Mouse (Mus musculus) limb, embryonic 11.5 days (tissue): ENCODE measurements around the gene Mettl21a. TPM values are rescaled to one million over a fixed set of nuclear protein-coding genes. Genes with fewer than 3 reads are reported as not detected.

Source experiments
- ATAC-seq: fragments of 200-750 bp; cut with Nextera tagmentation; 2 replicates; pipeline ENCODE4 v1.8.0; 2017; ENCODE audit warnings: low read depth; ENCODE audit not compliant: insufficient number of reproducible peaks, low FRiP score, low TSS enrichment
- DNase-seq: peaks from one replicate; pipeline ENCODE4 v3.0.0-alpha.2; 2015; ENCODE audit warnings: low spot score
- H3K27ac ChIP-seq: fragments of 300-500 bp; sonication (generic); replicated peaks from 2 replicates; pipeline ENCODE4 v1.5.1; 2014; ENCODE audit warnings: low read depth, mild to moderate bottlenecking, low read length
- H3K27me3 ChIP-seq: fragments of 300-500 bp; sonication (generic); 2 replicates; pipeline ENCODE4 v1.6.1; 2014; ENCODE audit warnings: mild to moderate bottlenecking, low read length, mixed read lengths; ENCODE audit not compliant: control insufficient read depth, insufficient read depth
- H3K36me3 ChIP-seq: fragments of 300-500 bp; sonication (generic); 2 replicates; pipeline ENCODE4 v1.6.1; 2014; ENCODE audit warnings: mild to moderate bottlenecking, low read length, moderate library complexity, mixed read lengths; ENCODE audit not compliant: control insufficient read depth, insufficient read depth
- H3K4me1 ChIP-seq: fragments of 300-500 bp; sonication (generic); 2 replicates; pipeline ENCODE4 v1.6.1; 2014; ENCODE audit warnings: low read length, mixed read lengths; ENCODE audit not compliant: control insufficient read depth, insufficient read depth
- H3K4me2 ChIP-seq: fragments of 300-500 bp; sonication (generic); 2 replicates; pipeline ENCODE4 v1.6.1; 2014; ENCODE audit warnings: low read depth, mild to moderate bottlenecking, moderate library complexity; ENCODE audit not compliant: severe bottlenecking
- H3K4me3 ChIP-seq: fragments of 300-500 bp; sonication (generic); 2 replicates; pipeline ENCODE4 v1.5.1; 2014; ENCODE audit warnings: low read depth, low read length
- H3K9ac ChIP-seq: fragments of 300-500 bp; sonication (generic); 2 replicates; pipeline ENCODE4 v1.6.1; 2014; ENCODE audit warnings: mild to moderate bottlenecking, low read length
- H3K9me3 ChIP-seq: fragments of 300-500 bp; sonication (generic); 2 replicates; pipeline ENCODE4 v1.6.1; 2016; ENCODE audit warnings: low read length; ENCODE audit not compliant: control insufficient read depth
- WGBS: fragments of 180-500 bp; shearing (Covaris S2); extraction: QIAGEN DNeasy Blood & Tissue Kit; methylation state at CpG from one replicate; pipeline ENCODE4 v1.1.7; 2014; 5-methylcytosine and 5-hydroxymethylcytosine counted together
- polyA plus RNA-seq: library from polyadenylated mRNA; unstranded; fragments of >200 nt; fragmentation: Nextera tagmentation; extraction: Ambion mirVana; gene quantifications from 2 replicates; pipeline ENCODE4 v1.2.1, GENCODE M21; 2014

Gene Mettl21a
- polyA plus RNA-seq, 1 experiment from 2014 or later, result 22.4 TPM

DNA sequence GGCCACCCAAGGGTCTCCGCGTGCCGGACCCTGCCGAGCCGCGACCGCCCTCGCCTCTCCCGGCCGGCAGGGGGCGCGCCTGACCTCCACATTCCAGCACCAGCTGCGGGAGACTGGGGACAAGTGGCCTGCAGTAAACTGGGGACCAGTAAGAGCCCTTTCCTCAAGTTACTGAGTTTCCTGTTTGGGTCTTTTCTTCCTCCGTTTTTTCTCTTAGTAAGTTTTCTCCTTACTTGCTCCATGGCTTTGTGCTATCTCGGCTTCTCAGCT, 608 bp upstream of the Mettl21a start:
- WGBS, result under 1% methylated on average over 15 of the region's 15 CpGs
- ATAC-seq, result peak; percentile 84

DNA sequence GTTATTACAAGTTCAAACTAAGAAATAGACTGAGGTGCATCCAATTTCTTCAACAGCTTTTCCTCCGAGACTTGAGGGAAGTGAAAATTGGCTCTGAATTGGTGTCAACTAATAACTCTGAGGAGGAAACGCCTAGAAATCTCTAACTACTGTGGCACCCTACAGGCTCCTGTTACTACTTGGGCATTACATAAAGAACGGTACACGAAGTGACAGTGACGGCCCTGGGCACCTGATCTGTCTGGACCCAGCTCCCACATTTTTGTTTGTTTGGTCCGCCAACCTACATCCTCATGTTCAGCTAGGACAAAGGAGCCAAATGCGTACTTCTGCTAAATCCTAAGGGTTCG, 536 bp downstream of the Mettl21a start:
- no peaks in the 10 kb centered on the region for H3K9me3 ChIP-seq
- peaks cover 6% of the 10 kb centered on the region; the same call in 1 of the 2 replicates for H3K4me1 ChIP-seq
- H3K27me3 ChIP-seq, result no peaks in the 10 kb centered on the region
- 7% methylated on average over 8 of the region's 8 CpGs for WGBS
- H3K36me3 ChIP-seq, result no peaks in the 10 kb centered on the region; the same call in 1 of the 2 replicates
- DNase-seq (no peak), ATAC-seq (no peak)
- peak overlapping the region; percentile 47 for H3K4me2 ChIP-seq
- H3K27ac ChIP-seq, result no peak overlapping the region; the same call in 1 of the 2 replicates
- peak overlapping the region; percentile 92 for H3K9ac ChIP-seq
- H3K4me3 ChIP-seq, result peak overlapping the region; percentile 68

More for the DNA sequence above, 608 bp upstream of the Mettl21a start:
- Histone ChIP-seq H3K36me3 (no peaks in the 10 kb centered on the region), H3K4me3 (peak overlapping the region; percentile 68), H3K9ac (peak overlapping the region; percentile 92), H3K4me2 (peak overlapping the region; percentile 47), H3K4me1 (peaks cover 6% of the 10 kb centered on the region; the same call in 1 of the 2 replicates), H3K27me3 (no peaks in the 10 kb centered on the region), H3K27ac (peak overlapping the region; percentile 93), H3K9me3 (no peaks in the 10 kb centered on the region)
- peak; percentile 96 for DNase-seq

DNA sequence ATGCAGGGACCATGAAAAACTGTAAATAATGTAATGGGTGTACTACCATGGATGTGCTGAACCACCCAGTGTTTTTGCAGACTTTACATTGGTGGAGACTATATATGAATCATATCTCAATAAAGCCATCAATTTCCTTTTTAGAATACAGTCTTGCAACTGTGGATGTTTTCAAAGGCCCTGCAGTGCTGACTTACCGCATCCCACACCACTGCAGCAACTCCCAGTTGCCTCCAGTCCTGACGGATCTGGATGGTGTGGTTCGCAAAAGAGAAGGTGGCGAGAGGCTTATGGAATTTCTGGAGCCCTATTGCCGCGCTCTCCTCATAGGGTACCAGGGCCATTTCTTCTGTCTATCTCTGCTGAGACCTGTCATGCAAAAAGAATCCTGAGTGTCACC, 966 bp downstream of the Mettl21a start:
- WGBS, result 84% methylated on average over 6 of the region's 6 CpGs
- Histone ChIP-seq H3K27ac (no peak overlapping the region), H3K4me3 (peak overlapping the region; percentile 68; the same call in 1 of the 2 replicates), H3K36me3 (no peaks in the 10 kb centered on the region; the same call in 1 of the 2 replicates), H3K9ac (peak overlapping the region; percentile 92), H3K4me1 (peaks cover 6% of the 10 kb centered on the region; the same call in 1 of the 2 replicates), H3K27me3 (no peaks in the 10 kb centered on the region), H3K9me3 (no peaks in the 10 kb centered on the region), H3K4me2 (peak overlapping the region; percentile 47)
- no peak for DNase-seq
- ATAC-seq, result no peak

DNA sequence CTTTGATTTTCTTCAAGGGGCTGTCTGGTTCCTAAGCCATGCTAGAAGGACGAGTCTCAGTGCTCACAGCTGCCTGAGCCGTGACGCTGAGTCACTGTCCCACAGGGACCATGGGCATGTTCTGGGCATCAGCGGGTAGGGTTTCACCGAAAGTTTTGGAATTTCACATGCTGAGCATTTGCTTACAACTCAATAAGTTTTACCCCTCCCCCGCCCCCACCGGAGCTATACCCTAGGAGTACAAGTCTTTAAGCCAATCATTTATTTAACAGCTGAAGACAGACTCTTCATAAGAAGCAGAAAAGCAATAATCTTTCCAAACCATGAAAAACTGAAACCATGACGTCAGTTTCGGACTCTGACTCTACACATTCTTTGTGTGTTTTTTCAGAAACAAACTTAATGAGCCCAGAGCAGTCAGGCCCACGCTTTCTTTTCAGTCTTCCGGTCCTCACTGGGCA, 1.5 kb downstream of the Mettl21a start:
- H3K9ac ChIP-seq, result no peak overlapping the region
- 84% methylated on average over 11 of the region's 11 CpGs for WGBS

DNA sequence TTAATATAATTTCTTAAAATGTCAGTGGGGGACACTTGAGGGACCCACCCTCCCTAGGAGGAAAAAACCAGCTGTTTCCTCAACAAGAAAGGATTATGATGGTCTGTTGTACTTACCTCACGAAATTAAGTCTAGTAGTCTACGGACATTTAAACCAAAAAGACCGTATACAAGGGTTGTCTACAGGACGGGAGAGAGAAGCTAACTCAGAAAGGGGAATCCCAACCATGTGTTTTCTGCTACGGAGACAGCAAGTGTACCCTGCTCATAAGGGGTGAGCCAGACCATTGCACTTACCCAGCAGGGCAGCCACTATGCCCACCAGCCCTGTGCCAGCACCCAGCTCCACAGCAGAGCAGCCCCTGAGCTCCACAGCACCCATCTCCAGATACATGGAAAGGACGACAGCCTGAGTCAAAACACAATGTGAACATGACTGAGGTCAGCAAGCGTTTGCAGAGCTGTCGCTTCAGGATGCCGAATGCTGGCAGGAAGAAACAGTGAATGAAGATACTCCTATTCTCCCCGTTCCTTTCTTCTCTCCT, 2.2 kb downstream of the Mettl21a start:
- Histone ChIP-seq H3K9ac (no peak overlapping the region), H3K27ac (no peak overlapping the region), H3K36me3 (no peaks in the 10 kb centered on the region; the same call in 1 of the 2 replicates), H3K27me3 (no peaks in the 10 kb centered on the region), H3K4me3 (no peak overlapping the region), H3K9me3 (no peaks in the 10 kb centered on the region), H3K4me2 (no peak overlapping the region), H3K4me1 (peaks cover 6% of the 10 kb centered on the region; the same call in 1 of the 2 replicates)
- DNase-seq (no peak), ATAC-seq (no peak)
- 87% methylated on average over 10 of the region's 10 CpGs for WGBS

More for the DNA sequence above, 1.5 kb downstream of the Mettl21a start:
- H3K4me2 ChIP-seq, result no peak overlapping the region
- ATAC-seq, result no peak
- H3K27me3 ChIP-seq, result no peaks in the 10 kb centered on the region
- no peak overlapping the region for H3K4me3 ChIP-seq
- DNase-seq, result no peak
- peaks cover 6% of the 10 kb centered on the region; the same call in 1 of the 2 replicates for H3K4me1 ChIP-seq
- H3K9me3 ChIP-seq, result no peaks in the 10 kb centered on the region
- H3K27ac ChIP-seq, result no peak overlapping the region
- no peaks in the 10 kb centered on the region; the same call in 1 of the 2 replicates for H3K36me3 ChIP-seq

DNA sequence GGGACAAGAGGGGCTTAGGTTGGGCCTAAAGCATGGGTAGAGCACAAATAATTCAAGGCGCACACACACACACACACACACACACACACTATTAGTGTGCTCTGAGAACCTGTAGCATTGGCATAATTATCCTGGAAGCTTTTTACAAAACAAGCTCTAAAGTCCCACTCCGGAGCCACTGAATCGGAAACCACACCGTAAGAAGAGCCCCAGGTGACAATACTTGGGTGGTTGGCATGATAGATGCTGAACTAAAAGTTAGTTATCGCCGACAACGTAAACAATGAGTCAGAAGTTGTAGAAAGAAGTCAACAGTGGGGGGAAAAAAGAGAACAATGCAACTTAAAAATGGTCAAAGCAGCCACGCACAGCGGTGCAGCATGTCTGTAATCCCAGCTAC, 2.7 kb downstream of the Mettl21a start:
- no peaks in the 10 kb centered on the region for H3K9me3 ChIP-seq
- 95% methylated on average over 9 of the region's 9 CpGs for WGBS
- peaks cover 6% of the 10 kb centered on the region; the same call in 1 of the 2 replicates for H3K4me1 ChIP-seq
- H3K4me2 ChIP-seq, result no peak overlapping the region
- H3K27me3 ChIP-seq, result no peaks in the 10 kb centered on the region
- no peak overlapping the region for H3K4me3 ChIP-seq
- no peak overlapping the region for H3K9ac ChIP-seq
- ATAC-seq (no peak), DNase-seq (no peak)
- H3K36me3 ChIP-seq, result no peaks in the 10 kb centered on the region; the same call in 1 of the 2 replicates
- no peak overlapping the region for H3K27ac ChIP-seq

DNA sequence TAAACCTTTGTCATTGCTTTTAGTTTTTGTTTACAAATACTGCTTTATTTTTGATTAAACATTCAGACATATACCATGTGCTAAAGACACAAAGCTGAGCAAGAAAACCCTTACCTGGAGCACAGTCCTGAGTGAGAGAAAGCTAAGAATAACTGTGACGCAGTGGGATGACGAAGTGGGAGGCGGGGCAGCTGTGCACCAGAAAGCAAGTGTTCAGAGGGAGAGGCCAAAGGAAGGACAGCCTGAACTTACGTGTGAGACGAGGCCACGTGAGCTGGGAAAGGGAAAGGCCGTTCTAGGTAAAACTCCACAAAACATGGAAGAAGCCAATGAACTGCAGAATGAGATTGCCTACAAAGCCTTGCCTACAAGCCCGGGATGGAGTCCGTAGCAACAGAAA, 7.1 kb downstream of the Mettl21a start:
- Histone ChIP-seq H3K27ac (no peak overlapping the region), H3K4me1 (no peaks in the 10 kb centered on the region), H3K4me3 (no peak overlapping the region), H3K9me3 (no peaks in the 10 kb centered on the region), H3K9ac (no peak overlapping the region), H3K36me3 (peaks cover 6% of the 10 kb centered on the region; the same call in 1 of the 2 replicates), H3K27me3 (no peaks in the 10 kb centered on the region), H3K4me2 (no peak overlapping the region)
- ATAC-seq, result no peak
- DNase-seq, result no peak
- WGBS, result 90% methylated on average over 9 of the region's 9 CpGs

DNA sequence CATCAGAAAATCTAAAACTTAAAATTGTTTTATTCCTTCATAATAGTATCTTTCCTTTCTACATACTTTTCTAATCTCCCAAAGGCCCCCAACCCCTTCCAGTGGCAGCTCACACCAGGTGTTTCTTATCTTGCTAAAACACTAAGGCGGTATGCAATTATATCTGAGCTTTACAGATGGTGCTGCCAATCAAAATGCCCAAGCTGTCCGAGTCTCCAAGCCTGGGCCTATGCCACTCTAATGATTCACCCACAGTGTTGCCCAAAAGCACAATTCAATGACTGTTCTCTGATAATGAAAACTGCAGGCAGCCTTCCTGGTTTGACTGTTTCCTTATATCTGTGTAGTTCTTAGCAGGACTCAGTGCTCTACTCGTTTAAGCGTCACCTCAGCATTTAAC, 7.9 kb downstream of the Mettl21a start:
- Histone ChIP-seq H3K9ac (no peak overlapping the region), H3K4me3 (no peak overlapping the region), H3K27ac (no peak overlapping the region), H3K4me2 (no peak overlapping the region), H3K27me3 (no peaks in the 10 kb centered on the region), H3K4me1 (no peaks in the 10 kb centered on the region), H3K36me3 (peaks cover 6% of the 10 kb centered on the region; the same call in 1 of the 2 replicates), H3K9me3 (no peaks in the 10 kb centered on the region)
- ATAC-seq (no peak), DNase-seq (no peak)
- 82% methylated on average over 4 of the region's 4 CpGs for WGBS

DNA sequence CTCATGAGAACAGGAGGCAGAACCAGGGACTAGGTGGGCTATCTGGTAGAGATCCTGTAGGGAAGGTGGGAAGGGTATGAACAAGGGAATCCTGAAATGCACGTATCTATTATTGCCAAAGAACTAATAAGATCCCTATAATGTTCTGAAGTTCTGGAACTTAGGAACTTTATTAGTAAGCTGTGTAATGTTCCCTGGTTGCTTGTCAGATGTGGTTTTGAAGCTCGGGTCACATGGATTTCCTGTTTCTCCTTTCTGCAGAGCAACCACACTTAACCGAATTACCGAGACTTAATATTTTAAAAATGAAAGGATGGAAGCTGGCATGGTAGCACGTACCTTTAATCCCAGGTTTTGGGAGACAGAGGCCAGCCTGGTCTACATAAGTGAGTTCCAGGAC, 13.7 kb downstream of the Mettl21a start:
- H3K27me3 ChIP-seq, result no peaks in the 10 kb centered on the region

More for the DNA sequence above, 13.7 kb downstream of the Mettl21a start:
- Histone ChIP-seq H3K4me3 (no peak overlapping the region), H3K4me1 (no peaks in the 10 kb centered on the region), H3K27ac (no peak overlapping the region), H3K36me3 (peaks cover 8% of the 10 kb centered on the region; the same call in 1 of the 2 replicates), H3K9me3 (no peaks in the 10 kb centered on the region), H3K4me2 (no peak overlapping the region), H3K9ac (no peak overlapping the region)
- 91% methylated on average over 5 of the region's 5 CpGs for WGBS
- no peak for ATAC-seq
- no peak for DNase-seq
